Mouse (Mus musculus) cerebellum, adult 18-20 months (tissue): ENCODE measurements at regions not wholly inside any gene's neighbourhood (a gene's known extent, or its start where the extent isn't known, plus 50 kb on each side); places are given as distances from the start of the nearest gene placed in this dataset.

ENCODE experiments used
- DNase-seq, 2 experiments: peaks; one replicate each; pipeline ENCODE4 v3.0.0; 2021

DNA sequence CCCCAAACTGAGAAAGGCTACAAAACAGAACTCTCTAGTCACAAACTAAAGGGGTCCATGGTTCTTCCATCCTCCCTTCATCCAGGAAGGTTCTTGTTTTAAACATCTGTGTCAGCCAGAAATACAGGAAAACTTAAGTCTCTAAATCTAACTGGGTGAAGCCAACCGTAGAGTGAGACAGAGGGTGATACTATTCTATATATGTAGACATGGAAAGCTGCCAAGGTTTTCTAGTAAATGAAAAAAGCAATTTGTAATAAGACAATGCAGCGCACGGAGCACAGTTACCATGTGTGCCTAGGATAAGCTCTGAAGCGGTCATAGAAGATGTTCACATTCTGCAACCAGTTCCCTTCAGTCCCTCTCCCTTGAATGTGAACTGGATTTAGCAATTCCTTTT, 55.4 kb downstream of the Ppp1r3c start:
- no peak for DNase-seq

DNA sequence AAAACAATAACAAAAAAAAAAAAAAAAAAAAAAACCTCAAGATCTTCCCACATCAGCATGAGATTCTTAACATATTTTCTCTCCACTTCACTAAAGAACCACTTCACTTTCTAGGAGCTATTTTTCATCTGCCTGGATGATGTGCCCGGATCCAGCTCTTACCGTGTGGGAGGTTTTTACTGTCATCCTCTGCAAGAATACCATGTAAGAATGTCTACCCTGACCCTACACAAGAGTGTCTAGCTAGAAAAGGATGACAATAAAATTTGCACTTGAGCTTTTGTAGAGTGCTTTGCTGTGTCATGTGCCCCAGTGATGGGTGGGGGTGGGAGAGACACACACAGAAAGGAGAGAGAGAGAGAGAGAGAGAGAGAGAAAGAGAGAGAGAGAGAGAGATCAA, 56.1 kb downstream of the Ppp1r3c start:
- no peak for DNase-seq

DNA sequence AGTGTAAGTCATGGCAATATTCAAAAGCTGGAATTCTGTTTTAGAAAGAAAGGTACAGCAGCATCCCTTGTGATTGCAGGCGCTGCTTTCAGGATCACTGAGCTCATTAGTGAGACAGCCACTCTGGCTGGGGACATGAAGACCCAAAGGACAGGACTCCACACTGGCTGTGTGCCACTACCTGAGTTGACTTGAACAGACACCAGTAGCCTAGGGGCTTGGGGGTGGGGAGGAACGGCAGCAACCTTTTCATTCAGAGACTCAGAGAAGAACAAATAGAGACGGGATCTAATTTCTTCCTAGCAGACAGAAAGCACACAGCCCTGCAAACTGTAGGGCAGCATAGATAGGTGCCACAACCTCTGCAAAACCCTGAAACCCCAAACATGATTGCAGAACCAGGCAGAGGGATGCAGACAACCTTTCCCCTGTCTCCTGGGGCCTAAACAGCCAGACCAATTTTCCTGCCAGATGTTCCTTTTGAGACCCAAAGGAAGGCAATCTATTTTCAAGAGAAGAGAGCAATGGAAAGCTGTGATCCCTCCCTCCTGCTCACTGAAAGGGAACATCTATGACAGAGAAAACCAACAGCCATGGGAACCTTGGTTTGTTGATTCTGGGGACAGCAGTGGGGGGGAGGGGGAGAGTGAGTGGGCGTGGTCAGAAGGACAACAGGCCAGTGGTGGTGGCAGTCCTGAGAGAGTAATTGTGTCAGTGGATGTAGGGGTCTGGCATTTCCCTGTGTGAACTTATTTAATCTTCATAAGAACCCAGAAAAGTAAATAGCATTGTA, 57.2 kb downstream of the Ppp1r3c start:
- DNase-seq, result peak; percentile 40 to 47

DNA sequence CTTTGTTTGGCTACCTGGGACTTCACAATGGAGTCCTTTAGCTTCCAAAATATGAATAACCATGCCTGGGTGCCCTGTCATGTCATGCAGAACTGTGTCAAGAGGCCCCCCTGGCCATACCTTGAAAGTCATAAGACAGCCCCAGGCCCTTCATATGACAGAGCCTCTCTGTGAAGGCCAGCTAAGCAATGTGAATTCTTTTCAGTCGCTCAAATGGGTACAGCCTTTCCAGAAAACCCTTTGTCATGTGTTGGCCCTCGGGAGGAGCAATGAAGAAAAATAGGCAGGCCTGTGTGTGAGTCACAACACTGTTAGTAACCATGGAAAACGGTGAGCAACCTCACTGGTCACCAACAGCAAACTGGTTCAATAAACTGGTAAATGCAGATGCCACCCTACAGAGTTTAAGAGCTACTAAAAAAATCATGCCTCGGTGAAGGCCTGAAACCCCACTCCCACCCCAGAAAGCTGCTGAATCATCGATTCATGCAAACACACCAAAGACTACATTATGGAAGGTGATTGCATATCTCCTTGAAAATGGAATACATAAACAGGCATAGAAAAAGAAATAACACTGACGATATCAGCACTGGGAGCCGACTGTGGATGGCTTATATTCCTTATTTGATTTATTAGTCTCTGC, 57.9 kb downstream of the Ppp1r3c start:
- no peak for DNase-seq

DNA sequence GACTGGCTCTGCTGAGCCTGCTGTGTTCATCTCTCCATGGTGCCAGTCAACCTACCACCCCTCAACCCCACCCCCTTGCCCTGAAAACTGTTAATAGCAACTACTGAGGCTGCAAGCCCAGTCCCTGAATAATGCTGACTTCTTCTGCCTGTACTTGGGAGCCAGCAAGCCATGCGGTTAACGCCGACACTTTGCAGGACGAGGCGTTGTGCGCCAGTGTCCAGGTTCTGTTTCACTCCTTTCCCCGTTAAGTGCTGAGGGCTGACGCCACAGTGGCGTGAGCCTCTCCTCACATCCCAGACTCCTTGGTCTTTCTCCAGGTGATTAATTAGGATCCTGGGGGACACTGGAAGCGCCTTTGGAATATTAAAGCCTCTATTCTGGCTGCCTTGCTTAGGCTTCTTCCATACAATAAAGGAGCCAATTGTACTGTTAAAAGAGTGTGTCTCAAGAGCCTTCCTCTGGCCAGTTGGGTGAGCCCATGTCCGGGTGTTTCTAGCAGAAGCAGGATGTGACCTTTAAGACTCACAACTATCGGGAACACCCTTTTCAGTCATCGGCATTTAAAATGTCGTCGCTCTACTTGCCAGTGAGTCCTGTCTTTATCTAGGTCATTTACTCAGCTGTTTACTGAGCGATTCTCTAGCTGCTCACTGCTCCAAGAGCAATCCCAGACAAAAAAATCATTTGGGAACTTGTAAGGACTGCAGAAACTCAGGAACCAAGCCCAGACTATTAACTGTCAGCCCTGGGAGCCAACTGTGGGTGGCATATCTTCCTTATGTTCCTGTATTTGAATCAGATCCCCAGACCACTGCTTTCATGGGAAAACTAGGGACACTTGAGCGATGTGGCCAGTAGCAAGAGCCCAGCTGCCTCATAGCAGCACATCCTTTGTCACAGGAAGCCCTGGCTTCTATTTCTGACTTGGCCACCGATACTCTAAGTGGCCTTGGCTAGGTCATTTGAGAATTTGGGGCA, 59.1 kb downstream of the Ppp1r3c start:
- no peak for DNase-seq

DNA sequence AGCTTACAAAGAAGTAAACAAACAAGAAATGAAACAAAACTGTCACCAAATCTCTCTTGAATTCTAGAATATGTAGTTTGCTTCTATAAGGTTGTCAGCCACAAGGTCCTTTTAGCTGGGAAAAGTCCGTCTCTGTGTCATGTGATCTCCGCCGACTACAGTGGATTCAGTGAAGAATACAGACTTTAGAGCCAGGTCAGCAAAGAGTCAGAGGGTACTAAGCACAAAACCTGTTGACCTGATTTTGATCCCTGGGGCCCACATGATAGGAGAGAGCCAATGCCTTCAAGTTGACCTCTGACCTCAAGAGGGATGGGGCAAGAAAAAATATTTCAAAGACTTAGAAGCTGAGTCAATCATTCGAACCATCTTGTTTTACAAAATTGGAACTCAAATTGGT, 61.5 kb downstream of the Ppp1r3c start:
- DNase-seq, result no peak

DNA sequence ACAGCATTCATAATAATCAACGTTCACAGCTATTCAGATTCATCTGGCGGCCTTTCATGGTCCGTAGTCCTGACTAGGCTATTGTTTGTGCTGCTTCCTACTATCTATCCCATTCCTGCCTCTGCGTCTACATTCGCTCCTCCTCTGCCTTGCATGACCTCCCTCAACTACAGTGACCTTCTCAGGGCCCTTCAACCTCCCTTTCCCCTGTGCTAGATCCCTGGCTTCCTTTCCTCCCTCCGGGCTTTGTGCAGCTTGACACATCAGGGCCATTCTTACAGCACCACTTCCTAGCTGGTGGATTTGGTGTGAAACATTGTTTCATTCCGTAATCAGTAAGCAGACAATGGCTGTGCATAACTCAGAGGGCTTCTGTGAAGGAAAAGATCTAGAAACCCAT, 65.6 kb downstream of the Ppp1r3c start:
- DNase-seq, result no peak
